24 mouse cellular contexts compared by ENCODE assay signal in the genomic region with DNA sequence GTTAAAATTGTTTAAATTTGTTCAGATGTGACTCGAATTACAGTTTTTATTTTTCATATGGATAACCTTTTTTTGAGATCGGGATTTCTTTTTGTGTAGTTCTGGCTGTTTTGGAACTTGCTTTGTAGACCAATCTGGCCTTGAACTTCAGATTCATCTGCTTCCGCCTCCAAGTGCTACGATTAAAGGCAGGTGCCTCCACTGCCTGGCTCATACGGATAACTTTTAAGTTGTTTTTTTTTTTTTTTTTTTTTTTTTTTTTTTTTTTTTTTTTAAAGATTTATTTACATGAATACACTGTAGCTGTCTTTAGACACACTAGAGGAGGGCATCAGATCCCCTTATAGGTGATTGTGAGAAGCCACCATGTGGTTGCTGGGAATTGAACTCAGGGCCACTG.
"Had no signal": no experiment of that assay in that cellular context is flagged by ENCODE, and none has a peak within 500 bp of the region (broad histone marks: within the 10 kb centered on the region; RNA-seq: fewer than 3 reads in every experiment).

No protein-coding gene starts in this region.

- H3K9ac ChIP-seq: embryonic facial prominence, embryonic 12.5 days; embryonic facial prominence, embryonic 13.5 days; embryonic facial prominence, embryonic 15.5 days; forebrain, embryonic 12.5 days; forebrain, embryonic 13.5 days; forebrain, embryonic 15.5 days; forebrain, postnatal 0 days had no signal

- DNase-seq: cerebellum, adult 9-10 months; cerebellum, adult 9-11 months; cerebellum, postnatal 10 days; cerebellum, postnatal 14 days; cerebellum, postnatal 25 days; cerebellum, postnatal 36 days; embryo, embryonic 11 days; forebrain, postnatal 0 days; gastrocnemius, postnatal 10 days; gastrocnemius, postnatal 14 days; gastrocnemius, postnatal 36 days; heart, adult 11 months; heart, adult 18-20 months; heart, adult 2 months had no signal

- H3K27ac ChIP-seq: embryonic facial prominence, embryonic 10.5 days; embryonic facial prominence, embryonic 12.5 days; embryonic facial prominence, embryonic 13.5 days; embryonic facial prominence, embryonic 15.5 days; forebrain, embryonic 10.5 days; forebrain, embryonic 12.5 days; forebrain, embryonic 13.5 days; forebrain, embryonic 15.5 days; heart, adult 2 months; heart, embryonic 10.5 days had no signal

- H3K4me3 ChIP-seq: embryonic facial prominence, embryonic 10.5 days; embryonic facial prominence, embryonic 12.5 days; embryonic facial prominence, embryonic 13.5 days; embryonic facial prominence, embryonic 15.5 days; erythroblast, embryonic 14.5 days; forebrain, embryonic 10.5 days; forebrain, embryonic 12.5 days; forebrain, embryonic 13.5 days; forebrain, embryonic 15.5 days; heart, adult 2 months; heart, embryonic 10.5 days had no signal

- H3K27me3 ChIP-seq: embryonic facial prominence, embryonic 12.5 days; embryonic facial prominence, embryonic 13.5 days; embryonic facial prominence, embryonic 15.5 days; forebrain, embryonic 12.5 days; forebrain, embryonic 13.5 days; forebrain, embryonic 15.5 days had no signal

- H3K9me3 ChIP-seq: embryonic facial prominence, embryonic 10.5 days; embryonic facial prominence, embryonic 12.5 days; embryonic facial prominence, embryonic 13.5 days; embryonic facial prominence, embryonic 15.5 days; forebrain, embryonic 10.5 days; forebrain, embryonic 12.5 days; forebrain, embryonic 13.5 days; forebrain, embryonic 15.5 days; heart, embryonic 10.5 days had no signal

- H3K4me1 ChIP-seq: embryonic facial prominence, embryonic 10.5 days; embryonic facial prominence, embryonic 12.5 days; embryonic facial prominence, embryonic 15.5 days; forebrain, embryonic 10.5 days; forebrain, embryonic 12.5 days; heart, embryonic 10.5 days had no signal
